Mouse (Mus musculus): ENCODE data around the gene Slc16a6. TPM values are rescaled to one million over a fixed set of nuclear protein-coding genes. Genes with fewer than 3 reads are reported as not detected.

Gene Slc16a6
- polyA plus RNA-seq, 1 experiment from 2014 or later = 7.3 TPM

GRCm38 (mm10) chr11:109434233-109434798 lies 39.1 kb downstream of the Slc16a6 start:
- ATAC-seq (replicated peaks; ENCODE audit: low FRiP score, low TSS enrichment, low read depth) (no peak), DNase-seq (ENCODE audit: low spot score) (no peak)
- WGBS = 93% methylated on average over 16 of the region's 16 CpGs
- Histone ChIP-seq H3K9ac (ENCODE audit: low read length) (no peak overlapping the region), H3K27ac (ENCODE audit: low read depth) (no peak overlapping the region), H3K9me3 (ENCODE audit: control insufficient read depth, low read length) (no peaks in the 10 kb centered on the region), H3K27me3 (replicated peaks; ENCODE audit: control insufficient read depth, insufficient read depth, low read length) (no peaks in the 10 kb centered on the region), H3K4me2 (ENCODE audit: low read length) (no peak overlapping the region), H3K4me1 (replicated peaks; ENCODE audit: control insufficient read depth, insufficient read depth, low read length) (no peaks in the 10 kb centered on the region; the same call in 1 of the 2 replicates), H3K4me3 (ENCODE audit: low read depth, low read length) (no peak overlapping the region), H3K36me3 (ENCODE audit: control insufficient read depth, insufficient read depth, low read length) (peaks cover 64% of the 10 kb centered on the region)

GRCm38 (mm10) chr11:109427353-109427752 lies 46.0 kb downstream of the Slc16a6 start:
- H3K4me1 ChIP-seq (replicated peaks; ENCODE audit: control insufficient read depth, insufficient read depth, low read length) = peaks cover 6% of the 10 kb centered on the region
- no peak overlapping the region for H3K9ac ChIP-seq (ENCODE audit: low read length)
- DNase-seq (ENCODE audit: low spot score) = no peak
- H3K27me3 ChIP-seq (replicated peaks; ENCODE audit: control insufficient read depth, insufficient read depth, low read length) = no peaks in the 10 kb centered on the region
- 0 out of 2 replicates have a peak, but pooled peaks cover under 1% of the 10 kb centered on the region for H3K9me3 ChIP-seq (ENCODE audit: control insufficient read depth, low read length)
- H3K4me2 ChIP-seq (ENCODE audit: low read length) = no peak overlapping the region
- H3K27ac ChIP-seq (ENCODE audit: low read depth) = no peak overlapping the region
- no peak for ATAC-seq (replicated peaks; ENCODE audit: low FRiP score, low TSS enrichment, low read depth)
- H3K4me3 ChIP-seq (ENCODE audit: low read depth, low read length) = no peak overlapping the region
- peaks cover 24% of the 10 kb centered on the region for H3K36me3 ChIP-seq (ENCODE audit: control insufficient read depth, insufficient read depth, low read length)
- WGBS = 98% methylated on average over 5 of the region's 5 CpGs

GRCm38 (mm10) chr11:109426272-109426586 lies 47.2 kb downstream of the Slc16a6 start:
- H3K36me3 ChIP-seq (ENCODE audit: control insufficient read depth, insufficient read depth, low read length) = peaks cover 24% of the 10 kb centered on the region
- peak overlapping the region; percentile 57 for H3K9ac ChIP-seq (ENCODE audit: low read length)
- peak overlapping the region; percentile 78 for H3K27ac ChIP-seq (ENCODE audit: low read depth)
- H3K4me2 ChIP-seq (ENCODE audit: low read length) = peak overlapping the region; percentile 59
- peak; percentile 54; the same call in 1 of the 2 replicates for ATAC-seq (replicated peaks; ENCODE audit: low FRiP score, low TSS enrichment, low read depth)
- 0 out of 2 replicates have a peak, but pooled peaks cover 4% of the 10 kb centered on the region for H3K9me3 ChIP-seq (ENCODE audit: control insufficient read depth, low read length)
- H3K27me3 ChIP-seq (replicated peaks; ENCODE audit: control insufficient read depth, insufficient read depth, low read length) = no peaks in the 10 kb centered on the region
- WGBS = under 1% methylated on average over 11 of the region's 11 CpGs
- no peak for DNase-seq (ENCODE audit: low spot score)
- peak overlapping the region; percentile 53 for H3K4me3 ChIP-seq (ENCODE audit: low read depth, low read length)
- peaks cover 6% of the 10 kb centered on the region for H3K4me1 ChIP-seq (replicated peaks; ENCODE audit: control insufficient read depth, insufficient read depth, low read length)

- ATAC-seq (replicated peaks; ENCODE audit: low FRiP score, low TSS enrichment, low read depth) = peak; percentile 97
- H3K27me3 ChIP-seq (replicated peaks; ENCODE audit: control insufficient read depth, insufficient read depth, low read length) = no peaks in the 10 kb centered on the region
- WGBS = 1% methylated on average over 65 of the region's 65 CpGs
Observed at GRCm38 (mm10) chr11:109425392-109426271, 47.8 kb downstream of the Slc16a6 start, which contains the start of gene Amz2. Amz2 (plus strand) TSS chr11:109425946.

GRCm38 (mm10) chr11:109423294-109423693 lies 50.1 kb downstream of the Slc16a6 start:
- ATAC-seq (replicated peaks; ENCODE audit: low FRiP score, low TSS enrichment, low read depth) (no peak), DNase-seq (ENCODE audit: low spot score) (no peak)
- Histone ChIP-seq H3K27ac (ENCODE audit: low read depth) (no peak overlapping the region), H3K4me2 (ENCODE audit: low read length) (no peak overlapping the region), H3K27me3 (replicated peaks; ENCODE audit: control insufficient read depth, insufficient read depth, low read length) (no peaks in the 10 kb centered on the region), H3K36me3 (ENCODE audit: control insufficient read depth, insufficient read depth, low read length) (no peaks in the 10 kb centered on the region), H3K9me3 (ENCODE audit: control insufficient read depth, low read length) (0 out of 2 replicates have a peak, but pooled peaks cover 4% of the 10 kb centered on the region), H3K4me3 (ENCODE audit: low read depth, low read length) (no peak overlapping the region), H3K9ac (ENCODE audit: low read length) (no peak overlapping the region), H3K4me1 (replicated peaks; ENCODE audit: control insufficient read depth, insufficient read depth, low read length) (peaks cover 6% of the 10 kb centered on the region)
- 83% methylated on average over 1 of the region's 1 CpGs for WGBS

More at GRCm38 (mm10) chr11:109425392-109426271, 47.8 kb downstream of the Slc16a6 start, which contains the start of gene Amz2:
- Histone ChIP-seq H3K27ac (ENCODE audit: low read depth) (peak within 1 kb of the TSS; percentile 78), H3K4me1 (replicated peaks; ENCODE audit: control insufficient read depth, insufficient read depth, low read length) (peaks cover 6% of the 10 kb centered on the region), H3K4me2 (ENCODE audit: low read length) (peak within 1 kb of the TSS; percentile 59), H3K9ac (ENCODE audit: low read length) (peak within 1 kb of the TSS; percentile 57), H3K36me3 (ENCODE audit: control insufficient read depth, insufficient read depth, low read length) (peaks cover 20% of the 10 kb centered on the region), H3K4me3 (ENCODE audit: low read depth, low read length) (peak within 1 kb of the TSS; percentile 53), H3K9me3 (ENCODE audit: control insufficient read depth, low read length) (0 out of 2 replicates have a peak, but pooled peaks cover 4% of the 10 kb centered on the region)
- DNase-seq (ENCODE audit: low spot score) = peak; percentile 100

GRCm38 (mm10) chr11:109422263-109422662 lies 51.1 kb downstream of the Slc16a6 start:
- DNase-seq (ENCODE audit: low spot score) (no peak), ATAC-seq (replicated peaks; ENCODE audit: low FRiP score, low TSS enrichment, low read depth) (no peak)
- no peak overlapping the region for H3K4me3 ChIP-seq (ENCODE audit: low read depth, low read length)
- no peak overlapping the region for H3K4me2 ChIP-seq (ENCODE audit: low read length)
- WGBS = 98% methylated on average over 4 of the region's 4 CpGs
- H3K27me3 ChIP-seq (replicated peaks; ENCODE audit: control insufficient read depth, insufficient read depth, low read length) = no peaks in the 10 kb centered on the region
- H3K9ac ChIP-seq (ENCODE audit: low read length) = no peak overlapping the region
- H3K4me1 ChIP-seq (replicated peaks; ENCODE audit: control insufficient read depth, insufficient read depth, low read length) = peaks cover 6% of the 10 kb centered on the region
- 0 out of 2 replicates have a peak, but pooled peaks cover 4% of the 10 kb centered on the region for H3K9me3 ChIP-seq (ENCODE audit: control insufficient read depth, low read length)
- no peaks in the 10 kb centered on the region for H3K36me3 ChIP-seq (ENCODE audit: control insufficient read depth, insufficient read depth, low read length)
- no peak overlapping the region for H3K27ac ChIP-seq (ENCODE audit: low read depth)

GRCm38 (mm10) chr11:109421205-109421604 lies 52.2 kb downstream of the Slc16a6 start:
- no peaks in the 10 kb centered on the region; the same call in 1 of the 2 replicates for H3K4me1 ChIP-seq (replicated peaks; ENCODE audit: control insufficient read depth, insufficient read depth, low read length)
- no peak overlapping the region for H3K9ac ChIP-seq (ENCODE audit: low read length)
- 72% methylated on average over 5 of the region's 5 CpGs for WGBS
- H3K4me2 ChIP-seq (ENCODE audit: low read length) = no peak overlapping the region
- no peaks in the 10 kb centered on the region for H3K36me3 ChIP-seq (ENCODE audit: control insufficient read depth, insufficient read depth, low read length)
- no peak overlapping the region for H3K4me3 ChIP-seq (ENCODE audit: low read depth, low read length)
- ATAC-seq (replicated peaks; ENCODE audit: low FRiP score, low TSS enrichment, low read depth) (no peak), DNase-seq (ENCODE audit: low spot score) (no peak)
- H3K9me3 ChIP-seq (ENCODE audit: control insufficient read depth, low read length) = 0 out of 2 replicates have a peak, but pooled peaks cover 4% of the 10 kb centered on the region
- H3K27me3 ChIP-seq (replicated peaks; ENCODE audit: control insufficient read depth, insufficient read depth, low read length) = no peaks in the 10 kb centered on the region
- no peak overlapping the region for H3K27ac ChIP-seq (ENCODE audit: low read depth)

- DNase-seq (ENCODE audit: low spot score) (no peak), ATAC-seq (replicated peaks; ENCODE audit: low FRiP score, low TSS enrichment, low read depth) (no peak)
- no peak overlapping the region for H3K4me2 ChIP-seq (ENCODE audit: low read length)
- whole genome bisulfite sequencing = 83% methylated on average over 14 of the region's 14 CpGs
- no peak overlapping the region for H3K9ac ChIP-seq (ENCODE audit: low read length)
- no peak overlapping the region for H3K4me3 ChIP-seq (ENCODE audit: low read depth, low read length)
- H3K36me3 ChIP-seq (ENCODE audit: control insufficient read depth, insufficient read depth, low read length) = no peaks in the 10 kb centered on the region
- 0 out of 2 replicates have a peak, but pooled peaks cover 4% of the 10 kb centered on the region for H3K9me3 ChIP-seq (ENCODE audit: control insufficient read depth, low read length)
- H3K27me3 ChIP-seq (replicated peaks; ENCODE audit: control insufficient read depth, insufficient read depth, low read length) = no peaks in the 10 kb centered on the region
- no peaks in the 10 kb centered on the region; the same call in 1 of the 2 replicates for H3K4me1 ChIP-seq (replicated peaks; ENCODE audit: control insufficient read depth, insufficient read depth, low read length)
- no peak overlapping the region for H3K27ac ChIP-seq (ENCODE audit: low read depth)
Observed at GRCm38 (mm10) chr11:109420567-109420962, 52.8 kb downstream of the Slc16a6 start.

Data from intestine, embryonic 14.5 days (tissue).